Mouse (Mus musculus): ENCODE measurements at regions not wholly inside any gene's neighbourhood (a gene's known extent, or its start where the extent isn't known, plus 50 kb on each side); places are given as distances from the start of the nearest gene placed in this dataset.
A peak's percentile ranks its signal among the peaks of the same experiment; 100 is the strongest.

GRCm38 (mm10) chr15:59836631-59837030 lies 179.8 kb downstream of the 4933412E24Rik start:
- no peak for DNase-seq (ENCODE audit: low spot score in 2 of 2)

- DNase-seq (ENCODE audit: low spot score in 2 of 2), result no peak
Observed at GRCm38 (mm10) chr15:59833232-59833631, 183.2 kb downstream of the 4933412E24Rik start.

- no peak for DNase-seq (ENCODE audit: low spot score in 2 of 2)
Observed at GRCm38 (mm10) chr15:59831481-59831880, 184.9 kb downstream of the 4933412E24Rik start.

GRCm38 (mm10) chr15:59830553-59831462 lies 185.6 kb downstream of the 4933412E24Rik start:
- DNase-seq (ENCODE audit: low spot score in 2 of 2), result no peak

- peak; percentile 58 to 82 for DNase-seq (ENCODE audit: low spot score in 2 of 2)
Observed at GRCm38 (mm10) chr15:59828421-59828820, 188.0 kb downstream of the 4933412E24Rik start.

GRCm38 (mm10) chr15:59826164-59826950 lies 190.1 kb downstream of the 4933412E24Rik start:
- no peak for DNase-seq (ENCODE audit: low spot score in 2 of 2)

- DNase-seq (ENCODE audit: low spot score in 2 of 2), result no peak
Observed at GRCm38 (mm10) chr15:59823921-59824320, 192.5 kb downstream of the 4933412E24Rik start.

- no peak for DNase-seq (ENCODE audit: low spot score in 2 of 2)
Observed at GRCm38 (mm10) chr15:59822995-59823681, 193.3 kb downstream of the 4933412E24Rik start.

GRCm38 (mm10) chr15:59820317-59820716 lies 196.1 kb downstream of the 4933412E24Rik start:
- no peak for DNase-seq (ENCODE audit: low spot score in 2 of 2)

- no peak for DNase-seq (ENCODE audit: low spot score in 2 of 2)
Observed at GRCm38 (mm10) chr15:59816031-59816430, 200.4 kb downstream of the 4933412E24Rik start.

- DNase-seq (ENCODE audit: low spot score in 2 of 2), result peak; percentile 59 to 71
Observed at GRCm38 (mm10) chr15:59811566-59811965, 204.8 kb downstream of the 4933412E24Rik start.

GRCm38 (mm10) chr15:59809361-59809760 lies 207.1 kb downstream of the 4933412E24Rik start:
- DNase-seq (ENCODE audit: low spot score in 2 of 2), result no peak

GRCm38 (mm10) chr15:59807723-59808122 lies 208.7 kb downstream of the 4933412E24Rik start:
- DNase-seq (ENCODE audit: low spot score in 2 of 2), result no peak

GRCm38 (mm10) chr15:59805771-59806170 lies 210.6 kb downstream of the 4933412E24Rik start:
- no peak for DNase-seq (ENCODE audit: low spot score in 2 of 2)

GRCm38 (mm10) chr15:59804821-59805220 lies 211.6 kb downstream of the 4933412E24Rik start:
- DNase-seq (ENCODE audit: low spot score in 2 of 2), result no peak

- no peak for DNase-seq (ENCODE audit: low spot score in 2 of 2)
Observed at GRCm38 (mm10) chr15:59804394-59804793, 212.0 kb downstream of the 4933412E24Rik start.

- DNase-seq (ENCODE audit: low spot score in 2 of 2), result no peak
Observed at GRCm38 (mm10) chr15:59802276-59802675, 214.1 kb downstream of the 4933412E24Rik start.

- no peak for DNase-seq (ENCODE audit: low spot score in 2 of 2)
Observed at GRCm38 (mm10) chr15:59799124-59799815, 217.1 kb downstream of the 4933412E24Rik start.

- DNase-seq (ENCODE audit: low spot score in 2 of 2), result no peak
Observed at GRCm38 (mm10) chr15:59798486-59798885, 217.9 kb downstream of the 4933412E24Rik start.

- peak in 1 of 2 experiments; percentile 18 for DNase-seq (ENCODE audit: low spot score in 2 of 2)
Observed at GRCm38 (mm10) chr15:59795717-59796116, 220.7 kb downstream of the 4933412E24Rik start.

GRCm38 (mm10) chr15:59794871-59795270 lies 221.5 kb downstream of the 4933412E24Rik start:
- no peak for DNase-seq (ENCODE audit: low spot score in 2 of 2)
